Mouse (Mus musculus): ENCODE measurements around the gene 4930402H24Rik. TPM values are rescaled to one million over a fixed set of nuclear protein-coding genes. Genes with fewer than 3 reads are reported as not detected.

Gene 4930402H24Rik
- polyA plus RNA-seq, 1 experiment = 0.98 TPM

- Histone ChIP-seq H3K36me3 (replicated peaks; ENCODE audit: low read length) (peaks cover 10% of the 10 kb centered on the region), H3K4me3 (replicated peaks) (no peak overlapping the region), H3K9me3 (no peaks in the 10 kb centered on the region), H3K27me3 (replicated peaks) (no peaks in the 10 kb centered on the region), H3K4me1 (peaks cover 23% of the 10 kb centered on the region)
- TF ChIP-seq GATA1 (IDR thresholded peaks at IDR 0.05; ENCODE audit: borderline replicate concordance, low read length) (no peak), FLI1 (IDR thresholded peaks at IDR 0.05; ENCODE audit: low read length) (no peak)
Measured at GRCm38 (mm10) chr2:130916521-130917147, 10.4 kb upstream of the 4930402H24Rik start.

GRCm38 (mm10) chr2:130914873-130915272, 8.7 kb upstream of the 4930402H24Rik start:
- no peak for TF ChIP-seq GATA1 (IDR thresholded peaks at IDR 0.05; ENCODE audit: borderline replicate concordance, low read length)
- H3K27me3 ChIP-seq (replicated peaks) = no peaks in the 10 kb centered on the region
- no peak overlapping the region for H3K4me3 ChIP-seq (replicated peaks)
- peaks cover 20% of the 10 kb centered on the region for H3K4me1 ChIP-seq
- H3K9me3 ChIP-seq = no peaks in the 10 kb centered on the region
- H3K36me3 ChIP-seq (replicated peaks; ENCODE audit: low read length) = peaks cover 12% of the 10 kb centered on the region

- H3K4me3 ChIP-seq (replicated peaks) = no peak overlapping the region
- no peaks in the 10 kb centered on the region for H3K9me3 ChIP-seq
- no peak for TF ChIP-seq GATA1 (IDR thresholded peaks at IDR 0.05; ENCODE audit: borderline replicate concordance, low read length)
- TF ChIP-seq FLI1 (IDR thresholded peaks at IDR 0.05; ENCODE audit: low read length) = no peak
- no peaks in the 10 kb centered on the region for H3K27me3 ChIP-seq (replicated peaks)
- H3K36me3 ChIP-seq (replicated peaks; ENCODE audit: low read length) = peaks cover 2% of the 10 kb centered on the region
- peaks cover 29% of the 10 kb centered on the region for H3K4me1 ChIP-seq
Measured at GRCm38 (mm10) chr2:130911691-130912090, 5.5 kb upstream of the 4930402H24Rik start.

- Histone ChIP-seq H3K36me3 (replicated peaks; ENCODE audit: low read length) (peaks cover 2% of the 10 kb centered on the region), H3K9me3 (no peaks in the 10 kb centered on the region), H3K4me1 (peaks cover 40% of the 10 kb centered on the region), H3K27me3 (replicated peaks) (no peaks in the 10 kb centered on the region), H3K4me3 (replicated peaks) (peak overlapping the region; percentile 99)
- TF ChIP-seq GATA1 (IDR thresholded peaks at IDR 0.05; ENCODE audit: borderline replicate concordance, low read length) = no peak
- no peak for TF ChIP-seq FLI1 (IDR thresholded peaks at IDR 0.05; ENCODE audit: low read length)
Measured at GRCm38 (mm10) chr2:130906584-130907315, 544 bp upstream of the 4930402H24Rik start.

GRCm38 (mm10) chr2:130898783-130899182, 7.4 kb downstream of the 4930402H24Rik start:
- Histone ChIP-seq H3K9me3 (no peaks in the 10 kb centered on the region), H3K4me3 (replicated peaks) (no peak overlapping the region), H3K4me1 (peaks cover 17% of the 10 kb centered on the region), H3K36me3 (replicated peaks; ENCODE audit: low read length) (no peaks in the 10 kb centered on the region), H3K27me3 (replicated peaks) (no peaks in the 10 kb centered on the region)
- TF ChIP-seq FLI1 (IDR thresholded peaks at IDR 0.05; ENCODE audit: low read length) = no peak
- no peak for TF ChIP-seq GATA1 (IDR thresholded peaks at IDR 0.05; ENCODE audit: borderline replicate concordance, low read length)

GRCm38 (mm10) chr2:130897856-130898255, 8.3 kb downstream of the 4930402H24Rik start:
- Histone ChIP-seq H3K4me3 (replicated peaks) (no peak overlapping the region), H3K27me3 (replicated peaks) (no peaks in the 10 kb centered on the region)
- TF ChIP-seq GATA1 (IDR thresholded peaks at IDR 0.05; ENCODE audit: borderline replicate concordance, low read length) (no peak), FLI1 (IDR thresholded peaks at IDR 0.05; ENCODE audit: low read length) (no peak)

GRCm38 (mm10) chr2:130896944-130897343, 9.3 kb downstream of the 4930402H24Rik start:
- Histone ChIP-seq H3K9me3 (no peaks in the 10 kb centered on the region), H3K27me3 (replicated peaks) (no peaks in the 10 kb centered on the region), H3K4me1 (peaks cover 16% of the 10 kb centered on the region), H3K36me3 (replicated peaks; ENCODE audit: low read length) (peaks cover under 1% of the 10 kb centered on the region), H3K4me3 (replicated peaks) (no peak overlapping the region)
- no peak for TF ChIP-seq GATA1 (IDR thresholded peaks at IDR 0.05; ENCODE audit: borderline replicate concordance, low read length)
- TF ChIP-seq FLI1 (IDR thresholded peaks at IDR 0.05; ENCODE audit: low read length) = no peak

More at GRCm38 (mm10) chr2:130897856-130898255, 8.3 kb downstream of the 4930402H24Rik start:
- H3K9me3 ChIP-seq = no peaks in the 10 kb centered on the region
- no peaks in the 10 kb centered on the region for H3K36me3 ChIP-seq (replicated peaks; ENCODE audit: low read length)
- H3K4me1 ChIP-seq = peaks cover 17% of the 10 kb centered on the region

- no peak overlapping the region for H3K4me3 ChIP-seq (replicated peaks)
- peaks cover 3% of the 10 kb centered on the region; the same call in 1 of the 2 replicates for H3K9me3 ChIP-seq
- TF ChIP-seq FLI1 (IDR thresholded peaks at IDR 0.05; ENCODE audit: low read length) (no peak), GATA1 (IDR thresholded peaks at IDR 0.05; ENCODE audit: borderline replicate concordance, low read length) (no peak)
- H3K27me3 ChIP-seq (replicated peaks) = no peaks in the 10 kb centered on the region
- H3K36me3 ChIP-seq (replicated peaks; ENCODE audit: low read length) = peaks cover 8% of the 10 kb centered on the region
- H3K4me1 ChIP-seq = peaks cover 7% of the 10 kb centered on the region
Measured at GRCm38 (mm10) chr2:130887456-130887855, 18.8 kb downstream of the 4930402H24Rik start.

GRCm38 (mm10) chr2:130886983-130887382, 19.2 kb downstream of the 4930402H24Rik start:
- H3K4me3 ChIP-seq (replicated peaks) = no peak overlapping the region
- peaks cover 4% of the 10 kb centered on the region for H3K4me1 ChIP-seq
- peaks cover 3% of the 10 kb centered on the region; the same call in 1 of the 2 replicates for H3K9me3 ChIP-seq
- no peaks in the 10 kb centered on the region for H3K27me3 ChIP-seq (replicated peaks)
- peaks cover 8% of the 10 kb centered on the region for H3K36me3 ChIP-seq (replicated peaks; ENCODE audit: low read length)
- TF ChIP-seq GATA1 (IDR thresholded peaks at IDR 0.05; ENCODE audit: borderline replicate concordance, low read length) (no peak), FLI1 (IDR thresholded peaks at IDR 0.05; ENCODE audit: low read length) (no peak)

GRCm38 (mm10) chr2:130877376-130877775, 28.8 kb downstream of the 4930402H24Rik start:
- Histone ChIP-seq H3K36me3 (replicated peaks; ENCODE audit: low read length) (no peaks in the 10 kb centered on the region), H3K9me3 (no peaks in the 10 kb centered on the region), H3K4me1 (no peaks in the 10 kb centered on the region), H3K4me3 (replicated peaks) (no peak overlapping the region), H3K27me3 (replicated peaks) (no peaks in the 10 kb centered on the region)
- TF ChIP-seq FLI1 (IDR thresholded peaks at IDR 0.05; ENCODE audit: low read length) (no peak), GATA1 (IDR thresholded peaks at IDR 0.05; ENCODE audit: borderline replicate concordance, low read length) (no peak)
